Mouse (Mus musculus): ENCODE measurements around the gene Emb. TPM values are rescaled to one million over a fixed set of nuclear protein-coding genes. Genes with fewer than 3 reads are reported as not detected.

Gene Emb
- polyA plus RNA-seq, 1 experiment from 2014 or later, result 2.8 TPM

- no peak overlapping the region for H3K9ac ChIP-seq (ENCODE audit: low read depth, low read length)
- 62% methylated on average over 11 of the region's 11 CpGs for WGBS
- H3K27ac ChIP-seq (ENCODE audit: low read depth, low read length), result no peak overlapping the region
- H3K4me3 ChIP-seq (ENCODE audit: low read depth, low read length), result no peak overlapping the region
- H3K36me3 ChIP-seq (ENCODE audit: control insufficient read depth, insufficient read depth), result no peaks in the 10 kb centered on the region
- no peaks in the 10 kb centered on the region for H3K9me3 ChIP-seq (ENCODE audit: control insufficient read depth)
- H3K4me1 ChIP-seq (replicated peaks; ENCODE audit: control insufficient read depth, insufficient read depth, low read length), result no peaks in the 10 kb centered on the region; the same call in 1 of the 2 replicates
- no peak for TF ChIP-seq CTCF (IDR thresholded peaks at IDR 0.05; ENCODE audit: low read depth)
- H3K27me3 ChIP-seq (replicated peaks; ENCODE audit: control insufficient read depth, insufficient read depth, low read length), result peaks cover 31% of the 10 kb centered on the region
- H3K4me2 ChIP-seq (replicated peaks; ENCODE audit: low read depth), result no peak overlapping the region
- ATAC-seq, result no peak
These were observed 9.3 kb downstream of the Emb start for GRCm38 (mm10) chr13:117217621-117218020.

DNA sequence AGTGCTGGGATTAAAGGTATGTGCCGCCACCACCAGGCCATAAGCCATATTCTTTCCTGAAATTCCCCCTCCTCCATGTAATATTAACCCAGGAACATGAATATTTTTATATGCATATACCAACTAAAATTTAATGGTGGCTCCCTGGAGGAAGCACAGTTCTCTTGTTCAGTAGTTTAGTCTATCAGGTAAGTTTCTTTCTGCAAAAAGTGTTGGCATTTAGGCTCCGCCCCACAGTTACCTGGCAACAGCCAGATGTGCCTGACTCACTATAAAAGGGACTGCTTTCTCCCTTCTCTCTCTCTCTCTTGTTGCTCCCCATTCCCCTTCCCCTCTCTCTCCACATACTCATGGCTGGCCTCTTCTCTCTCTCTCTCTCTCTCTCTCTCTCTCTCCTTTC, 9.8 kb downstream of the Emb start:
- WGBS, result 76% methylated on average over 2 of the region's 2 CpGs
- peaks cover 31% of the 10 kb centered on the region for H3K27me3 ChIP-seq (replicated peaks; ENCODE audit: control insufficient read depth, insufficient read depth, low read length)
- no peak overlapping the region for H3K4me3 ChIP-seq (ENCODE audit: low read depth, low read length)
- H3K9me3 ChIP-seq (ENCODE audit: control insufficient read depth), result no peaks in the 10 kb centered on the region
- H3K4me2 ChIP-seq (replicated peaks; ENCODE audit: low read depth), result no peak overlapping the region
- H3K4me1 ChIP-seq (replicated peaks; ENCODE audit: control insufficient read depth, insufficient read depth, low read length), result no peaks in the 10 kb centered on the region; the same call in 1 of the 2 replicates
- no peaks in the 10 kb centered on the region for H3K36me3 ChIP-seq (ENCODE audit: control insufficient read depth, insufficient read depth)
- no peak for ATAC-seq
- TF ChIP-seq CTCF (IDR thresholded peaks at IDR 0.05; ENCODE audit: low read depth), result no peak
- no peak overlapping the region for H3K27ac ChIP-seq (ENCODE audit: low read depth, low read length)
- H3K9ac ChIP-seq (ENCODE audit: low read depth, low read length), result no peak overlapping the region

DNA sequence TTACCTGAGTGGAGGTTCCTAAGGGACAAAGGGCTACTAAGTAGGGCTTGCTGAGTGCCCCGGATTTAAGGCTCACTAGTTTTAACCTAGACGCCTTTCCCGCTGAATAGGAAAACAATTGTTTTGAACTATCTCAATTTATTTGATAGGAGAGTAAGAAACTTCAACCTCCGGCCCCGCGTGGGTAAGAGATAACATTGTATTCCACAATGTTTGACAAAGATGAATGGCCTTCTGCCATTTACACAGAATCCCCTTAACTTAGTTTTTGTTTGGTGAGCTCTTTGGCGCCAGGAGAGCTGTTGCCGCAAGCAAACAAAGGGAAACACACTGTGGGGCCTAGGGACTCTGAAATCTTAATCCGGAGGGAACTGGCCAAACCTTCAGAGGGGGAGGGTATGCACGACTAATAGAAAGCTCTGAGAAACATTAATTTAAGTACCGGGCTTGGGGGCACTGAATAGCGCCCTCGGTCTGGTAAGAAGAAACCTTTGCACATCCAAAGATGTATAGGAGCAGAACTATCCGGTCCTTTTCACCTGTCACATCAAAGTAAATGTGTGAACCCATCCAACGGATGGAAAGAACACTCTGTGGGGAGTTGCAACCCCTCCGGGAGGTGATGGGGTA, 11.7 kb downstream of the Emb start:
- no peak for TF ChIP-seq CTCF (IDR thresholded peaks at IDR 0.05; ENCODE audit: low read depth)
- H3K4me1 ChIP-seq (replicated peaks; ENCODE audit: control insufficient read depth, insufficient read depth, low read length), result no peaks in the 10 kb centered on the region; the same call in 1 of the 2 replicates
- H3K4me3 ChIP-seq (ENCODE audit: low read depth, low read length), result peak overlapping the region; percentile 45
- H3K27ac ChIP-seq (ENCODE audit: low read depth, low read length), result no peak overlapping the region
- H3K9ac ChIP-seq (ENCODE audit: low read depth, low read length), result no peak overlapping the region
- H3K9me3 ChIP-seq (ENCODE audit: control insufficient read depth), result no peaks in the 10 kb centered on the region
- peaks cover 31% of the 10 kb centered on the region for H3K27me3 ChIP-seq (replicated peaks; ENCODE audit: control insufficient read depth, insufficient read depth, low read length)
- H3K36me3 ChIP-seq (ENCODE audit: control insufficient read depth, insufficient read depth), result no peaks in the 10 kb centered on the region
- H3K4me2 ChIP-seq (replicated peaks; ENCODE audit: low read depth), result peak overlapping the region; percentile 84
- 15% methylated on average over 16 of the region's 16 CpGs for WGBS
- ATAC-seq, result no peak

GRCm38 (mm10) chr13:117220501-117221321, 12.4 kb downstream of the Emb start, which contains the start of gene Gm17509:
Gene Gm17509 (minus strand): TSS chr13:117221075.
- WGBS, result under 1% methylated on average over 66 of the region's 67 CpGs
- no peak within 1 kb of the TSS for H3K27ac ChIP-seq (ENCODE audit: low read depth, low read length)
- H3K9ac ChIP-seq (ENCODE audit: low read depth, low read length), result peak within 1 kb of the TSS; percentile 26; the same call in 1 of the 2 replicates
- no peaks in the 10 kb centered on the region; the same call in 1 of the 2 replicates for H3K4me1 ChIP-seq (replicated peaks; ENCODE audit: control insufficient read depth, insufficient read depth, low read length)
- H3K27me3 ChIP-seq (replicated peaks; ENCODE audit: control insufficient read depth, insufficient read depth, low read length), result peaks cover 31% of the 10 kb centered on the region
- H3K36me3 ChIP-seq (ENCODE audit: control insufficient read depth, insufficient read depth), result no peaks in the 10 kb centered on the region
- H3K4me3 ChIP-seq (ENCODE audit: low read depth, low read length), result peak within 1 kb of the TSS; percentile 45
- H3K4me2 ChIP-seq (replicated peaks; ENCODE audit: low read depth), result peak within 1 kb of the TSS; percentile 84
- ATAC-seq, result peak; percentile 36; the same call in 1 of the 2 replicates
- no peaks in the 10 kb centered on the region for H3K9me3 ChIP-seq (ENCODE audit: control insufficient read depth)
- TF ChIP-seq CTCF (IDR thresholded peaks at IDR 0.05; ENCODE audit: low read depth), result no peak

DNA sequence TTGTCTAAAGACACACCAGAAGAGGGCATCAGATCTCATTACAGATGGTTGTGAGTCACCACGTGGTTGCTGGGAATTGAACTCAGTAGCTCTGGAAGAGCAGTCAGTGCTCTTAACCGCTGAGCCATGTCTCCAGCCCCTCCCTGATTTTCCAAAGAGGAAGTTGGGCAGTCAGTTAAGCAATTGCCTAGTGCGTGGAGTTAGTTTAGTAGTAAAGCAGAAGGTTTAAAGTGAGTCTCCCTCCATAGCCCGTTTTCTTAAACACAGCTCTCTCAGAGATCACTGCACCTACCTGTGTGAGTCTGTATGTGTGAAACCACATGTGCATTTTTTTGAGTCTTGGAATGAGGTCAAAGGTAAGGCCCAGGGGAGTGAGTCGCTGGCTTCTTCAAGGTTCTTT, 14.8 kb downstream of the Emb start:
- ATAC-seq, result no peak
- Histone ChIP-seq H3K36me3 (ENCODE audit: control insufficient read depth, insufficient read depth) (no peaks in the 10 kb centered on the region), H3K27ac (ENCODE audit: low read depth, low read length) (no peak overlapping the region), H3K4me1 (replicated peaks; ENCODE audit: control insufficient read depth, insufficient read depth, low read length) (no peaks in the 10 kb centered on the region; the same call in 1 of the 2 replicates), H3K4me2 (replicated peaks; ENCODE audit: low read depth) (no peak overlapping the region), H3K9me3 (ENCODE audit: control insufficient read depth) (no peaks in the 10 kb centered on the region), H3K4me3 (ENCODE audit: low read depth, low read length) (no peak overlapping the region), H3K27me3 (replicated peaks; ENCODE audit: control insufficient read depth, insufficient read depth, low read length) (peaks cover 31% of the 10 kb centered on the region), H3K9ac (ENCODE audit: low read depth, low read length) (no peak overlapping the region)
- WGBS, result 48% methylated on average over 5 of the region's 5 CpGs
- no peak for TF ChIP-seq CTCF (IDR thresholded peaks at IDR 0.05; ENCODE audit: low read depth)

- Histone ChIP-seq H3K4me1 (replicated peaks; ENCODE audit: control insufficient read depth, insufficient read depth, low read length) (no peaks in the 10 kb centered on the region; the same call in 1 of the 2 replicates), H3K36me3 (ENCODE audit: control insufficient read depth, insufficient read depth) (no peaks in the 10 kb centered on the region), H3K27me3 (replicated peaks; ENCODE audit: control insufficient read depth, insufficient read depth, low read length) (peaks cover 25% of the 10 kb centered on the region), H3K4me2 (replicated peaks; ENCODE audit: low read depth) (no peak overlapping the region), H3K27ac (ENCODE audit: low read depth, low read length) (no peak overlapping the region), H3K9me3 (ENCODE audit: control insufficient read depth) (no peaks in the 10 kb centered on the region), H3K4me3 (ENCODE audit: low read depth, low read length) (no peak overlapping the region), H3K9ac (ENCODE audit: low read depth, low read length) (no peak overlapping the region)
- TF ChIP-seq CTCF (IDR thresholded peaks at IDR 0.05; ENCODE audit: low read depth), result no peak
- 51% methylated on average over 2 of the region's 2 CpGs for WGBS
- no peak for ATAC-seq
These were observed 16.6 kb downstream of the Emb start for GRCm38 (mm10) chr13:117224901-117225300.
